Mouse (Mus musculus) Patski (cell line): ENCODE measurements around the gene Hcst. TPM values are rescaled to one million over a fixed set of nuclear protein-coding genes. Genes with fewer than 3 reads are reported as not detected.

ENCODE experiments used
- ATAC-seq: fragments of 100-300 bp; one replicate; pipeline ENCODE4 v1.8.0; 2021
- CTCF ChIA-PET: fragments of 350-600 bp; sonication (Branson Sonifier 250); formaldehyde crosslinking; loops from one replicate; lab custom pipeline; 2022; ENCODE audit warnings: inconsistent platforms; lab: Charles Lee
- POLR2A ChIA-PET: fragments of 350-600 bp; sonication (Branson Sonifier 250); formaldehyde crosslinking; loops from one replicate; lab custom pipeline; 2022; ENCODE audit warnings: antibody characterized with exemption, inconsistent platforms; lab: Charles Lee
- DNase-seq: peaks from one replicate; pipeline ENCODE4 v3.0.0-alpha.2; 2011; ENCODE audit warnings: low read depth, low spot score
- H3K27me3 ChIP-seq: fragments of 371-371 bp; one replicate; pipeline ENCODE4 v1.5.1; 2021
- CTCF ChIP-seq: fragments of 100-300 bp; IDR thresholded peaks from one replicate; pipeline ENCODE4 v1.5.1; 2021
- in situ Hi-C: fragments of 300-500 bp; cut with MboI; formaldehyde crosslinking; loops from 3 replicates; pipeline ENCODE4 v1.11.1; 2018; ENCODE audit warnings: low pct_unique_long_range_greater_than_20kb, mixed read lengths
- polyA plus RNA-seq: library from polyadenylated mRNA; unstranded; gene quantifications from one replicate; pipeline ENCODE4 v1.2.3, GENCODE M21; 2021

Hcst gene
- not detected for polyA plus RNA-seq

GRCm38 (mm10) chr7:30419561-30420499 is at the start of gene Hcst:
Hcst (minus strand) TSS chr7:30419854.
- TF ChIP-seq CTCF = no peak
- in situ Hi-C loops = no loop called here
- H3K27me3 ChIP-seq = peaks cover 2% of the 10 kb centered on the region
- ATAC-seq (no peak), DNase-seq (no peak)
- ChIA-PET CTCF (no interaction called here), POLR2A (no interaction called here)

GRCm38 (mm10) chr7:30464816-30465300 is 45.2 kb upstream of the Hcst start:
- in situ Hi-C loops = no loop called here
- H3K27me3 ChIP-seq = peaks cover 78% of the 10 kb centered on the region
- ChIA-PET CTCF (interaction anchor here (1.3 kb wide), 1 partner anchor 10 kb away, joined by 3 read pairs; no protein-coding TSS in a partner anchor), POLR2A (no interaction called here)
- DNase-seq = no peak
- no peak for ATAC-seq
- no peak for TF ChIP-seq CTCF

GRCm38 (mm10) chr7:30463996-30464395 is 44.3 kb upstream of the Hcst start:
- in situ Hi-C loops = no loop called here
- ChIA-PET POLR2A (no interaction called here), CTCF (no interaction called here)
- DNase-seq (no peak), ATAC-seq (no peak)
- H3K27me3 ChIP-seq = peaks cover 78% of the 10 kb centered on the region
- TF ChIP-seq CTCF = no peak

- in situ Hi-C loops = no loop called here
- POLR2A ChIA-PET = no interaction called here
- no peak for DNase-seq
- CTCF ChIA-PET = no interaction called here
- peaks cover 78% of the 10 kb centered on the region for H3K27me3 ChIP-seq
- TF ChIP-seq CTCF = no peak
- no peak for ATAC-seq
These were observed 43.9 kb upstream of the Hcst start for GRCm38 (mm10) chr7:30463568-30463967.

GRCm38 (mm10) chr7:30459484-30459883 is 39.8 kb upstream of the Hcst start:
- CTCF ChIA-PET = no interaction called here
- POLR2A ChIA-PET = no interaction called here
- no peak for ATAC-seq
- H3K27me3 ChIP-seq = peaks cover 70% of the 10 kb centered on the region
- no peak for DNase-seq
- TF ChIP-seq CTCF = no peak
- in situ Hi-C loops = no loop called here

- no peak for DNase-seq
- no peak for TF ChIP-seq CTCF
- POLR2A ChIA-PET = no interaction called here
- CTCF ChIA-PET = no interaction called here
- in situ Hi-C loops = no loop called here
- peaks cover 71% of the 10 kb centered on the region for H3K27me3 ChIP-seq
- no peak for ATAC-seq
These were observed 38.1 kb upstream of the Hcst start, which contains the start of the genes Kirrel2 and Nphs1 for GRCm38 (mm10) chr7:30457629-30458330. Kirrel2 (minus strand) TSS chr7:30457690. Nphs1 (plus strand) TSS chr7:30458315.

GRCm38 (mm10) chr7:30456911-30457628 is 37.4 kb upstream of the Hcst start:
- ATAC-seq (no peak), DNase-seq (no peak)
- POLR2A ChIA-PET = no interaction called here
- TF ChIP-seq CTCF = no peak
- in situ Hi-C loops = no loop called here
- H3K27me3 ChIP-seq = peaks cover 64% of the 10 kb centered on the region
- CTCF ChIA-PET = no interaction called here

- in situ Hi-C loops = no loop called here
- ATAC-seq = no peak
- H3K27me3 ChIP-seq = peaks cover 60% of the 10 kb centered on the region
- ChIA-PET CTCF (no interaction called here), POLR2A (no interaction called here)
- no peak for DNase-seq
- no peak for TF ChIP-seq CTCF
These were observed 36.8 kb upstream of the Hcst start for GRCm38 (mm10) chr7:30456487-30456886.

- DNase-seq (no peak), ATAC-seq (no peak)
- POLR2A ChIA-PET = no interaction called here
- peaks cover 45% of the 10 kb centered on the region for H3K27me3 ChIP-seq
- no peak for TF ChIP-seq CTCF
- in situ Hi-C loops = no loop called here
- CTCF ChIA-PET = no interaction called here
These were observed 34.6 kb upstream of the Hcst start for GRCm38 (mm10) chr7:30454259-30454658.

GRCm38 (mm10) chr7:30453766-30454165 is 34.1 kb upstream of the Hcst start:
- in situ Hi-C loops = no loop called here
- POLR2A ChIA-PET = interaction anchor here (0.6 kb wide), 1 partner anchor 24 kb away, joined by 3 read pairs; no protein-coding TSS in a partner anchor
- ATAC-seq = no peak
- no peak for TF ChIP-seq CTCF
- no peak for DNase-seq
- peaks cover 42% of the 10 kb centered on the region for H3K27me3 ChIP-seq
- CTCF ChIA-PET = no interaction called here
